Mouse (Mus musculus): ENCODE data around the gene Robo3.
A peak's percentile ranks its signal among the peaks of the same experiment; 100 is the strongest.

The Robo3 gene

DNA sequence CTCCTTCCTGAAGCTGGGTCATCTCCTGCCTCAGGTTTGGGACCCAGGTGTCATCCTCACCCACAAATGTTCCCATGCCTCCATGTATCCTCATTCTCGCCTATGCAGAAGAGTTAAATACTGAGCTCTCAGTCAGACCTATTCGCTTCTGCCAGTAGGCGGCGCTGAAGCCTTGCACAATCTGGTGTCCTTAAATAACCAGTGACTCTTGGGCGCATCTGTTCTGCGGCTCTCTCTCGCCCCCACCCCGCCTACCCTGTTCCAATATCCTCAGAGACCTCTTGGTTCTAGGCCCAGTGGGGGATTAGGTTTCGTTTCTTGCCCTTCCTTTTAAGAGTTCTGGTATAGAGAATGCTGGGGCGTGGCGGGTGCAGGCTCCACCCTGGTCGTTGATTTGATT is 2.5 kb downstream of the Robo3 start:
- DNase-seq (ENCODE audit: low spot score in 2 of 2) = peak; percentile 89 to 92

DNA sequence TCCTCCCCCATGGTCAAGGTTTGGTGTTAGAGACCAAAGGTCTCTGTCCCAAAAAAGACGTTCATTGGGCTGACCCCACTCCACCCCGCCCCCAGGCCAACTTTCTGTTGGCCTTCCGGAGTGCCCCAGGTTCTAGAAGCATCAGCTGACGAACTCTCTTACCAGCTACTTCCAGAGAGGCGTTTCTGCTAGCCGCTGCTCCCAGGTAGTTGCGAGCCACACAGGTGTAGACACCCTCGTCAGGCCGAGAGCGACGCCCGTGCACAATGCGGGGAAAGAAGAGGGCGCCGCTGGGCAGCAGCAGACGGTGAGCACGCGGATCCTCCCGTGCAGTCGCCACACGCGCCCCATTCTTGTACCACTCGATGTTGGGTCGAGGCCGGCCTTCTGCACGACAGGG is 3.7 kb downstream of the Robo3 start:
- no peak for DNase-seq (ENCODE audit: low spot score in 2 of 2)

DNA sequence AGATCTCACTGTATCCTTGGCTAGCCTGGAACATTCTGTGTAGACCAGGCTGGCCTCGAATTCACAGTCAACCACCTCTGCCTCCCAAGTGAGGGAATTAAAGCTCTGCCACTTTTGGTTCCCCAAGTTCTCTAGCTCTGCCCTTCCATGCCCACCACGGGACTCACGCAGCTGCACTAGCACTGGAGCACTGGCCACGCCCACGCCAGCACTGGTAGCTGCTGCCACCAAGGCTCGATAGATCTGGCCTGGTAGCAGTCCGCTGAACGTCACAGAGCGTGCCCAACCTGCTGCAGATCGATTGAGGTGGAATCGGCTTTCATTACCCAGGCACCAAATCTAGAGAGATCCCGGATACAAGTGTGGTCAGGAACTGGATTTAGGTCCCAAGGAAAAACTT is 11.8 kb downstream of the Robo3 start:
- no peak for DNase-seq (ENCODE audit: low spot score in 2 of 2)

DNA sequence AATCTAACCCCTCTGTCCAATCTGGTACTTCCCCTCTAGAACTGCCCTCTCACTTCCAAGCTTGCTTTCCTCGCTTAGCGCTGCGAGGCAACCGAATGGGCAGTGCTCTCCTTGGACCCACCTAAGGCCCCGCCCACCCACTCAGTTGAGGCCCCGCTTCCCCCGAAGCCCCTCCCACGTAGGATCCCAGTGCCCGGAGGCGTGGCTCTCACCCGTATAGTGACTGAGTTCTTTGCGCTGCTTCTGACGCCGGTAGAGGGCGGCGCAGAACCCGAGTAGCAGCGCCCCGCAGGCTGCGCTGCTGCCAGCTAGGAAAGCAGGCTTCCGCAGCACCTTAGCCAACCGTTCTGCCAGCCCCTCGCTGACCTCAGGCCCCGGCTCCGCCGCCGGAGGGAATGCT is 12.4 kb downstream of the Robo3 start:
- DNase-seq (ENCODE audit: low spot score in 2 of 2) = peak in 1 of 2 experiments; percentile 47

DNA sequence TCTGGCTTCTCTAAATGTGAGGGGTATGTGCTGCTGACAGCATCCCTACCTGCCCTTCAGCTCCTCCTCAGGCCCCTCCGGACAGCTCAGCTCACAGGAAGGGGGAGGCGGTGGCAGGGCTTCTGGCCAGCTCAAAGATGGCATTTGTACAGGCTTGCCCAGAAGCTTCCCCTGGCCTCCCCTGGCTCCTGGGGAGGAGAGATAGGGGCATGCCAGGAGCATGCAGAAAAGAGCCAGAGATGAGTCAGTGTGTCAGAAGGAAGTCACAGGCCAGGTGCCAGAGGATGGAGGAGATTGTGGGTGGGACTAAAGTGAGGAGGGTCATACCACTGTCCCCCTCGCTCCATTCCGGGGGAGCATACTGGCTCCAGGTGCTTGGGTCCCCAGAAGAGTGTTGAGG is 14.3 kb downstream of the Robo3 start:
- DNase-seq (ENCODE audit: low spot score in 2 of 2) = no peak

DNA sequence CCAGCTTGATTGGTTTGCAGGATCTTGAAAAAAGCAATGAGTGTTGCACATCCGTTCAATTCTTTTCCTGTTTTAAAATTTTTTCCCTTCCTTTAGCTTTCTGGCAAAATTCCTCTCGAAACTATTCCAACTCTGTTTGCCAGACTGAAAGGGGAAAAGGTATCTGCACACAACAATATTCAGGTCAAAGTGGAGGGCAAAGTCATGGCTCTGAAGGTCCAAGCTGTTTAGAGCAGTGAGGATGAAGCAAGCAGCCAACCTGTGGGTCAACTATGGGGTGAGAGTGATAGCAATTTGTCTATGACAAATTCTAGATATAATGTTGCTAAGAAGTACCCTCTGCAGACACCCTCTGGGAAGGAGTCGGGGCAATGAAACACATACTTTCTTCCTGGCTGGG is 18.4 kb downstream of the Robo3 start:
- no peak for DNase-seq (ENCODE audit: low spot score in 2 of 2)

DNA sequence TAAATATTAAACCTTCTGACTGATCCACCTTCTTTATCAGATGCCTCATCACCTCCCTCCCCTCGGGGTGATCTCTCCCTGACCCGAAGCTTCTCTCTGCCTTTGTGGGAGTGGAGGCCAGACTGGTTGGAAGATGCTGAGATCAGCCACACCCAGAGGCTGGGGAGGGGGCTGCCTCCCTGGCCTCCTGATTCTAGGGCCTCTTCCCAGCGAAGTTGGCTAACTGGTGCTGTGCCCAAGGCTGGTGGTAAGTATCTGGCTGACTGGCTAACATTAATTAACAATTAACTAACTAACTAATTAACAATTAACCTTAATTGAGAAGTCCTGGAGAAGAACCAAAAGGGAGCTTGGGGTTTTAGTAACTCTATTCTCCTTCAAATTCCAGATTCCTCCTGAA is 20.1 kb downstream of the Robo3 start:
- DNase-seq (ENCODE audit: low spot score in 2 of 2) = no peak

DNA sequence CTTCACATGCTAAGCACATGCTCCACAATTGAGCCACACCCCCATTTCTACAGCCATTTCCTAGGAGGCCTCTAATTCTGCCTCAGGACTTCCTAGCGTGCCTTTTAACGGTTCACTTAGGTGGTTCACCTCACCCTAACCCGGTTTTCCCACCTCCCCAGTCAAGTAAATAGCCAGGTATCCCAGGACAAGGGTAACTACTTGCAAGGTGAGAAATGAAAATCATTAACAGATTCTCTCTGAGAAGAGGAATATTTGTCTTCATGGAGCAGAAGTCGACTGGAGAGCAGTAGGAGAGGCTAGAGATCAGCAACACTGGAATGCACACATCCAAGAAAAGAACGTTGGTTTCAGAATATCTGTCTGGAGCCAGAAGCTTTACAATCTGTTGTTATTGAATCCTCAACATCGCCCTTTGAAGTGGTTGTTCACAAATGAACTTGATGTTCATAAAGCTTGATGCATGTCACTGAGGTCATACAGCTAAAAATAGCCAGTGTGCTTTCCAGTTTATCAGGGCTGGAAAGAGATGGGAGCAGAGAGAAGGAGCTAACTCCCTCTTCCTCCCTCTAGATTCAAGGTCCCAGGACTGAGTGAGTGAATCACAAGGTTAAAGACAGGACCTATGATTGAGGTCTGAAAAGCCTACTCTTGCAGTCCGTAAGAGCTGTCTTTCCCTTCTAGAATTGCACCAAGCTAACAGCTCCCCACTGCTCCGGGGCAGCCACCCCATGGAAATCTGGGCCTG is 23.2 kb downstream of the Robo3 start:
- DNase-seq (ENCODE audit: low spot score in 2 of 2) = no peak

DNA sequence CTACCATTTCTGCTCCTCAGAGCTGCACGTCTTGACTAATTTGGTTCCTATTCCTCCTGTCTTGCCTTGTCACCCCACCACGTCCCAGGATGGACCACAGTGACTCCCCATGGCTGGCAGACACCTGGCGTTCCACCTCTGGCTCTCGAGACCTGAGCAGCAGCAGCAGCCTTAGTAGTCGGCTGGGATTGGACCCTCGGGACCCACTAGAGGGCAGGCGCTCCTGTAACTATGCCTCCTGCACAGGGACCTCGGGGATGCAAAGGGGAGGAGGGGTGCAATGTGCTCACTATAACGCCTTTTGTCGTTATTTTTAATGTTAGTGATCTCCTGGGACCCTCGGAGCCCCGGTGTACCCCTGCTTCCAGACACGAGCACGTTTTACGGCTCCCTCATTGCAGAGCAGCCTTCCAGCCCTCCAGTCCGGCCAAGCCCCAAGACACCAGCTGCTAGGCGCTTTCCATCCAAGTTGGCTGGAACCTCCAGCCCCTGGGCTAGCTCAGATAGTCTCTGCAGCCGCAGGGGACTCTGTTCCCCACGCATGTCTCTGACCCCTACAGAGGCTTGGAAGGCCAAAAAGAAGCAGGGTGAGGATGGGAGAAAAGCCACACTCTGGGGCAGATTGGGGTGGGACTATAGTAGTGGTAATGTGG is 25.1 kb downstream of the Robo3 start:
- no peak for DNase-seq (ENCODE audit: low spot score in 2 of 2)

DNA sequence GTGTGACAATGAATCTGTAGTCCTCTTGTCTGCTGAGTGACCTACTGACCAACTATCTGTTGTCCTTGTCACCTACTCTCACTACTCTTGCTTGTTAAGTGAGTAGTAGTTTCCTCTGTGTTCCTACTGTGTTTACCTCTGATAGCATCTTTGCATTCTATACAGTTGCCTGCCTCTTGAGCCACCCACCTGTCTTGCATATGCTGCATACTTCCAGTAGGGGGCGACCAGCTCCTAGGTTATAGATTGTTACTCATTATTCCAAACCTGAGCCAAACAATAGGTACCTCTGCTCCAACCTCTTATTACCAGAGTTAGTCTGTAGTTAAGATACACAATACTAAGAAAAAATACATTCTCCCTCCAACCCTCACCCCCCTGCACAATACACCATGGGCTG is 26.7 kb downstream of the Robo3 start:
- no peak for DNase-seq (ENCODE audit: low spot score in 2 of 2)

DNA sequence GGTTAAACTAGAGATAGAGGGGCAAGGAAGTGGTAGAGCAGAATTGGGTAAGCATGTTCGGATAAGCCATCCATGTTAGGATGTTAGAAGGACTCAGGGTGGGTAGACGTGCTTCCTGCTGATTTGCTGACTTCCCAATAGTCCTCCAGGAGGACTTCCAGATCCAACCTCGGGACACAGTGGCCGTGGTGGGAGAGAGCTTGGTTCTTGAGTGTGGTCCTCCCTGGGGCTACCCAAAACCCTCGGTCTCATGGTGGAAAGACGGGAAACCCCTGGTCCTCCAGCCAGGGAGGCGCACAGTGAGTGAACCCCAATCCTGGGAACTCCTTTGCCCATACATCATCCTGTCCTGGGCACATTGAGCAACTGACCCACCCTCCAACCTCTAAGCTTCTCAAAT is 30.0 kb downstream of the Robo3 start:
- no peak for DNase-seq (ENCODE audit: low spot score in 2 of 2)

DNA sequence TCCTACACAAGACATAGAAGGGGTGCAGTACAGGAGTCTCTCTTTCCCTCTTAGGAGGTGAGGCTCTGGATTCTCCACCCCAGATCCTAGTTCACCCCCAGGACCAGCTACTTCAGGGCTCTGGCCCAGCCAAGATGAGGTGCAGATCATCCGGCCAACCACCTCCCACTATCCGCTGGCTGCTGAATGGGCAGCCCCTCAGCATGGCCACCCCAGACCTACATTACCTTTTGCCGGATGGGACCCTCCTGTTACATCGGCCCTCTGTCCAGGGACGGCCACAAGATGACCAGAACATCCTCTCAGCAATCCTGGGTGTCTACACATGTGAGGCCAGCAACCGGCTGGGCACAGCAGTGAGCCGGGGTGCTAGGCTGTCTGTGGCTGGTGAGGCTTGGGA is 30.5 kb downstream of the Robo3 start:
- no peak for DNase-seq (ENCODE audit: low spot score in 2 of 2)

DNA sequence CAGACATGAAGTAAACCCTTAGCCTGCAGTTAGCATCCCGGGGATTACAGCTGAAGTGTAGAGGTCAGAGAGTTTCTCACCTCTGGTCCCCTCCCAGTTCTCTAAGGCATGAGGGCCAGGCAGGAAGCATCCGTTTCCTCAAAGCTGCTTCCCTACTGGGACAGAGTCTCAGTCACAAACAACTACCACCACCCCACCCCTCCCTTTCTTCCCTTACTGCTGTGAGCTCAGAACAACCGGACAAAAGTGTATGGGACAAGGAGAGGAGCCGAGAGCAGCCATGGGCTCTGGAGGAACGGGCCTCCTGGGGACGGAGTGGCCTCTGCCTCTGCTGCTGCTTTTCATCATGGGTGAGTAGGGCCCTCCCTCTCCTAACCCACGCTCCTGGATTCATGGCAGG is 31.2 kb downstream of the Robo3 start, which contains the start of gene Robo4:
Gene Robo4 (plus strand): TSS at position 96 of the 400 bp plus-strand sequence.
- DNase-seq (ENCODE audit: low spot score in 2 of 2) = no peak

DNA sequence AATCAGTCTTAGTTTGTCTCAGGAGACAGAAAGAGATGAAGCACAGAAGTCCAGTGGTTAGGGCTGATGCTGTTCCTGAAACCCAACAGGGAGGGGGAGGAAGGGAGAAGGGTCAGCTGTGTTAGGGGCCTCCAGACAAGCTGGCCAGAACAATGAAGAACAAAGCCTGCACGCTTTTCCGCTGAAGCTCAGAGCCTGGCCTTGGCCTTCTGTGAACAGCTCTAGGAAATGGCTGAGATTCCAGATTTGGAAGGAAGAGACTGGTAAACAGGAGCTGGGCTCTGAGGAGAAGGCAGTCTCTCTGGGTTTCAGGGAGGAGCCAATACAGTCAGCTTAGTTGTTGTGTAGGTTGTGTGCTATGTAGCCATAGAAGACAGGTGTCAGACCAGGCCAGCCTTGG is 32.5 kb downstream of the Robo3 start:
- no peak for DNase-seq (ENCODE audit: low spot score in 2 of 2)

DNA sequence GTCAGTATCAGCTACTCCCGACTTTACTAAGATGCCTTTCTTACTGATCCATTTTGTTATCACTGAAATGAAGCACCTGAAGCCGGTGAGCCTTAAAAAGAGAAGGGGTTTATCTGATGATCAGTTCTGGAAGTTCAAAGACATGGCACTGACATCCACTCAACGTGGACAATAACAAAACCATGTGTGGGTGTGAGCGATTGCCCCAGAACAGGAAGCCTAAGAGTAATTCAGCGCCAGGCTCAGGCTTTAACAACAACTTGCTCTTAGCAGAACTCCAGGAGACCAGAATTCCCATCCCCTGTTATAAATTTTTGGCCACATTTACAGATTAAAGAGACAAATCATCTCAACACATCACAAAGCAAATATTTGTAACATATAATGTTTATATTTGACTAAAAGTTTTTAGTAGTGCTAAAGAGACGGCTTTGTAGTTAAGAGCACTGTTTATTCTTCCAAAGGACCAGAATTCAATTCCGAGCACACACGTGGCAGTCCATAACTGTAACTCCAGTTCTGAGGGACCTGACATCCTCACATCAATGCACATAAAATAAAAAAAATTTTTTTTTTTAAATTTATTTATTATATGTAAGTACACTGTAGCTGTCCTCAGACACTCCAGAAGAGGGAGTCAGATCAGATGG is 39.4 kb downstream of the Robo3 start:
- DNase-seq (ENCODE audit: low spot score in 2 of 2) = no peak

DNA sequence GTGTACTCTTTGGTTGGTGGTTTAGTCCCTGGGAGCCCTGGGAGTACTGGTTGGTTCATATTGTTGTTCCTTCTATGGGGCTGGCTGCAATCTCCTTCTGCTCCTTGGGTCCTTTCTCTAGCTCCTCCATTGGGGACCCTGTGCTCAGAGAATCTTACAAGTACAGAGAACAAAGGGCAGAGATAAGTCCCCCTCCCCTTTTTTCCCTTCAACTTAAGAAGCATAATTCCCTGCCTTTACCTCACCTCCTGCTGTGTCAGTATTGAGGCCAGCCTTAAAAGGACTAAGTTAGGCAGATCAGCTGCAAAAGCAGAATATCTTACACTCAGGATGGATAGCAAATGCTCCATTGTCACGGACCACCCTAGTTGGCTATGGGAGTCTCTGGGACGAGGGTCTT is 41.0 kb downstream of the Robo3 start:
- no peak for DNase-seq (ENCODE audit: low spot score in 2 of 2)

DNA sequence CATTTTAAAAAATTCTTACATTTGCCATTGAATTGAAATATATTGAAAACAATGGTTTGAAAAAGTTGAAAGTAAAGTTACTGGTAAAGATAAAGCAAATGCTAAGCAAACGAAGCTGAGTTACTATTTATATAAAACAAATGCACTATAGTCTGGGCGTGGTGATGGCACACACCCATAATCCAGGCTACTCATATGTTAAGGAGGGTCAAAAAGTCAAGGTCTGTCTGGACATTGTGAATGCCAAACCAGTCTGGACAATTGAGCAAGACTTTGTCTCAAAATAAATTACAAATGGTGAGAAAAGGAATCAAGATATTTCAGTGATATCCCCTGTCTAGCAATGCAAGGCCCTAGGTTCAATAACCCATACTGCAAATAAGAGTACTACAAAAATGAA is 42.2 kb downstream of the Robo3 start:
- no peak for DNase-seq (ENCODE audit: low spot score in 2 of 2)

DNA sequence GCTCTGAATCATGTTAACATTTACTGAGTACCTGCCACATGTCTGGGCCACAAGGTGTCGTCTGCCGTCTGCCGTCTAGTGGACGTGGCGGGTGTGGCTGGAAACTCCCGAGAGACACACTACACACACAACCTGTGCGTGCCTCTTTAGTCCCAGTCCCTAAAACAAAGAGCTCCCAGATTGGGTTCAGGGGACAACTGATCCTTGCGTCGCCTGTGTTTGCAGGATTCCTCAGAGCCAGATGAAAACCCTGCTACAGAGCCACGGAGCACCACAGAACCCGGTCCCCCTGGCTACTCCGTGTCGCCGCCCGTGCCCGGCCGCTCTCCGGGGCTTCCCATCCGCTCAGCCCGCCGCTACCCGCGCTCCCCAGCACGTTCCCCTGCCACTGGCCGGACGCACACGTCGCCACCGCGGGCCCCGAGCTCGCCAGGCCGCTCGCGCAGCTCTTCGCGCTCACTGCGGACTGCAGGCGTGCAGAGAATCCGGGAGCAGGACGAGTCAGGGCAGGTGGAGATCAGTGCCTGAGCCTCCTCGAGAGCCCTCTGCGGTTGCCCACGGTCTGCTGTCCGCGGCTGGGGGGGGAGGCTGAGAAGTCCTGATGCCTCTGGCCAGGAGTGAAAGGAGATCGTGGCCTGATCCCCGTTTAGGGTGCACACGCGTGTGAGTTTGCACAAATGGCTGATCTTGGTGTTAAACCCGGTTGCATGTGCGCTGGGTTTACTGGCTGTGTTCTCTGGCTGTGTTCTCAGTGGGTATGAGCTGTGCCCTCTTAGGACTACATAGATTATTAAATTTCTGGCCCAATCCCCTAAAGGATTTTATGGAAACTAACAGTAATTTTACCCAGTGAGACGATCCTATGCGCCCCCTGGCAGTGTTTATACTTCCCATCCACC is 48.5 kb downstream of the Robo3 start:
- no peak for DNase-seq (ENCODE audit: low spot score in 2 of 2)

DNA sequence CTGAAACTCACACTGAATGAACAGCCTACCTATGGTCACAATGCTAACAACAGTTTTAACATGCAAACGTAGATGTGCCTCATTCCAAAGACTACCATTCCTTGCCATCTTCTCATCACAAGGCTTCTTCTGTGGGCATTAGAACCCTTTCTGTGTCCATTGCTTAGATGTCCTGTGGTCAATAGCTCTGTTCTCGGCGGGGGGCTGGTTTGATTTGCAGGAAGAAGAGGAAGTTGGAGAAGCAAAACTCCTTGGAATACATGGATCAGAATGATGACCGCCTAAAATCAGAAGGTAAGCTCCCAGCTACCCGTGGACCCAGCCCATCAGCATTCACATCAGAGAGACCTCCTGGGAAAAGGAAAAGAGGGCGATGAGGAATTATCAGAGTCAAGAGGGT is 49.9 kb downstream of the Robo3 start:
- no peak for DNase-seq (ENCODE audit: low spot score in 2 of 2)

DNA sequence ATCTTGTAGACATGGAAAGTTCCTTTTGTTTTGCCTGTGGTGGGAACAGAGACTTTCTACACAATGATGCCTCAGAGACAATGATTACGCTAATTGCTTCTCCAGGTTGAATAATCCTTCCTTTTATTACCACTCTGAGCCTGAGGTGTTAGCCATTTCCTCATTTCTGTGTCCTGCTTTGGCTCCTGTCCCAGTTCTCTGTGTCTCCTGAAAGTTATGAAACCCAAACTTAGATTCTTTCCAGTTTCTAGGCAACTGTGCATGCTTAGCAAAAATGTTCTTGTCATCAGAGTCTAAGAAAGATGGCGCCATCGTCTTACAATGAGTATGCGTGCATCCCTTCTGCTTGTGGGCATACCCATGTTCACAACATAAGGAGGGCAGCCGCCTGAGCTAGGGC is 57.3 kb downstream of the Robo3 start:
- no peak for DNase-seq (ENCODE audit: low spot score in 2 of 2)

DNA sequence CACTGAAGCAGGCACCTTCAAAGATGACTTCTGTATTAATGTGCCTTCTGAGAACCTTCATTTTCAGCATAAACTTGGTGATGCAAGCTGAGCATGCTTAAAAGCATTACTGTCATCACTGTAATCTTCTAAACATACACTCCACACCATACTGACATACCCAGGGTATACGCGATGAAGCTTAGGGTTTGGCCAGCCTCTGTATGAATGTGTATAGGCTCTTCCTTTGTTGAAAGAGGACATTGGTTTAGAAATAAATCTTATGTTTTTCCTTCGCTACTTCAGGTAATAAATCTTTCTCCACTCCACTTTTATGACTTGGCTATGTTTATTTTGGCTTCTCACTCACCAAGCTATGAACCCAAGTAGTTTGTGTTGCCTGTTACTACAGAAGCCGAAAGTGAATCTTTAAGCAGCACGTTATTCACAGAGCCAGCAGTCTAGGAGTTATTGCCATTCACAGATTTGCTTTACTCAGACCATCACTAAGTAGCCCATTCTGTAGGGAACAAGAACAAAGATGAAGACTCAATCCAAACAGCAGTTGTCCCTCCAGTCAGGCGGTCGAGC is 61.7 kb downstream of the Robo3 start:
- no peak for DNase-seq (ENCODE audit: low spot score in 2 of 2)

DNA sequence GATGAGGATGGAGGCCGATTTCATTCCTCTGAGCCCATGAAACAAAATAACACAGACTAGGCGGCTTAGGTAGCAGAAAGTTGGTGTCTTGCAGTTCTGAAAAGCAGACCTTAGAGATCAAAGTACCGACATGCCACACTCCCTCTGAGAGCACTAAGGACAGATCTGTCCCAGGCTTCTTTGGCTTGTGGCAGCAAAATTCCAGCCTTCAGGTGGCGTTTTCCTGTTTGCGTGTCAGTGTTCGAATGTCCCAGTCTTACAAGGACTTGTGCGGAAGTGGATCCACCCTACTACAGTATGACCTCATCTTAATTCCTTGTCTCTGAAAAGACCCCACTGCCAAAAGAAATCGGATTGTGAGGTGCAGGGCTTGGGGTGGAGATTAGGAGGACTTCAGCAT is 64.2 kb downstream of the Robo3 start:
- no peak for DNase-seq (ENCODE audit: low spot score in 2 of 2)

Data from frontal cortex, postnatal 14 days (tissue).